Mouse (Mus musculus) forebrain, embryonic 13.5 days (tissue): Measurements from ENCODE around the gene Larp4b. TPM values are rescaled to one million over a fixed set of nuclear protein-coding genes. Genes with fewer than 3 reads are reported as not detected.

Experiments
- ATAC-seq: fragments of 200-750 bp; cut with Nextera tagmentation; 2 replicates; pipeline ENCODE4 v1.8.0; 2017
- H3K27ac ChIP-seq: fragments of 300-500 bp; sonication (generic); 2 replicates; pipeline ENCODE4 v1.5.1; 2015; ENCODE audit warnings: inconsistent platforms, mild to moderate bottlenecking, moderate library complexity
- H3K27me3 ChIP-seq: fragments of 300-500 bp; sonication (generic); 2 replicates; pipeline ENCODE4 v1.6.1; 2015; ENCODE audit warnings: mild to moderate bottlenecking, inconsistent platforms
- H3K36me3 ChIP-seq: fragments of 300-500 bp; sonication (generic); 2 replicates; pipeline ENCODE4 v1.6.1; 2015; ENCODE audit warnings: mild to moderate bottlenecking, inconsistent platforms; ENCODE audit not compliant: poor library complexity, severe bottlenecking
- H3K4me1 ChIP-seq: fragments of 300-500 bp; sonication (generic); 2 replicates; pipeline ENCODE4 v1.6.1; 2015; ENCODE audit warnings: inconsistent platforms
- H3K4me2 ChIP-seq: fragments of 300-500 bp; sonication (generic); 2 replicates; pipeline ENCODE4 v1.6.1; 2015; ENCODE audit warnings: inconsistent platforms, mild to moderate bottlenecking, moderate library complexity
- H3K4me3 ChIP-seq: fragments of 300-500 bp; sonication (generic); 2 replicates; pipeline ENCODE4 v1.5.1; 2015; ENCODE audit warnings: mild to moderate bottlenecking, inconsistent platforms
- H3K9ac ChIP-seq: fragments of 300-500 bp; sonication (generic); 2 replicates; pipeline ENCODE4 v1.6.1; 2015; ENCODE audit warnings: mild to moderate bottlenecking, inconsistent platforms
- H3K9me3 ChIP-seq: fragments of 300-500 bp; sonication (generic); replicated peaks from 2 replicates; pipeline ENCODE4 v1.6.1; 2016; ENCODE audit warnings: inconsistent platforms
- WGBS: fragments of 180-500 bp; shearing (Covaris S2); methylation state at CpG from one replicate; pipeline ENCODE4 v1.1.7; 2015; 5-methylcytosine and 5-hydroxymethylcytosine counted together
- polyA plus RNA-seq: library from polyadenylated mRNA; unstranded; fragments of >200 nt; fragmentation: Nextera tagmentation; extraction: Ambion mirVana; gene quantifications from 2 replicates; pipeline ENCODE4 v1.2.1, GENCODE M21; 2015

Larp4b gene
- polyA plus RNA-seq, 1 experiment from 2014 or later: 33.6 TPM

GRCm38 (mm10) chr13:9128707-9129314, 35.1 kb downstream of the Larp4b start:
- H3K4me1 ChIP-seq: no peaks in the 10 kb centered on the region
- no peak overlapping the region for H3K4me3 ChIP-seq
- H3K4me2 ChIP-seq: no peak overlapping the region
- H3K27ac ChIP-seq: no peak overlapping the region
- ATAC-seq: no peak
- H3K9ac ChIP-seq: no peak overlapping the region
- H3K9me3 ChIP-seq: no peaks in the 10 kb centered on the region
- H3K27me3 ChIP-seq: no peaks in the 10 kb centered on the region
- peaks cover 56% of the 10 kb centered on the region for H3K36me3 ChIP-seq
- 94% methylated on average over 6 of the region's 6 CpGs for WGBS

DNA sequence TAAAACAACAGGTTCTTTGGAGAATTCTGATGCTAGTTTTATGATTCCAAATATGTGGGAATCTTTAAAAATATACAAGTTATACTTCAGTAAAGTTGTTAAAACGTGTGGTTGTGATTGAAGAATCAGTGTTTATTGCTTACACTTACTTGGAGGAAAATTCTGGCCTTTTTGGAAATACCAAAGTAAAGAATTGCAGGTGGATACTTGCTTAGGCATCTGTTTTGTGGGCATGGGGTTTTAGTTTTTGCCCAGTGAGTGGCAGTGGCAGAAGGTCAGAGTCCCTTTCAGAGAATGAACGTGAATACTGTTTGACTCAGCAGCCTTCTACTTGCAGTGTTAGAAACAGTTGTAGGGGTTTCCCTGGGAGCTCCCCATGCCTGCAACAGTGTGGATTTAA, 40.7 kb downstream of the Larp4b start:
- H3K27ac ChIP-seq: no peak overlapping the region
- no peak overlapping the region for H3K4me2 ChIP-seq
- ATAC-seq: no peak
- WGBS: 81% methylated on average over 2 of the region's 2 CpGs
- no peak overlapping the region for H3K4me3 ChIP-seq
- H3K9ac ChIP-seq: no peak overlapping the region
- H3K27me3 ChIP-seq: no peaks in the 10 kb centered on the region
- H3K36me3 ChIP-seq: peaks cover 40% of the 10 kb centered on the region
- H3K4me1 ChIP-seq: no peaks in the 10 kb centered on the region
- no peaks in the 10 kb centered on the region for H3K9me3 ChIP-seq

- no peaks in the 10 kb centered on the region for H3K9me3 ChIP-seq
- peaks cover 41% of the 10 kb centered on the region for H3K36me3 ChIP-seq
- no peak overlapping the region for H3K4me2 ChIP-seq
- no peaks in the 10 kb centered on the region for H3K4me1 ChIP-seq
- ATAC-seq: no peak
- no peak overlapping the region for H3K9ac ChIP-seq
- 91% methylated on average over 6 of the region's 6 CpGs for WGBS
- no peak overlapping the region for H3K4me3 ChIP-seq
- no peak overlapping the region for H3K27ac ChIP-seq
- H3K27me3 ChIP-seq: no peaks in the 10 kb centered on the region
Observed at GRCm38 (mm10) chr13:9136088-9136487, 42.4 kb downstream of the Larp4b start.

DNA sequence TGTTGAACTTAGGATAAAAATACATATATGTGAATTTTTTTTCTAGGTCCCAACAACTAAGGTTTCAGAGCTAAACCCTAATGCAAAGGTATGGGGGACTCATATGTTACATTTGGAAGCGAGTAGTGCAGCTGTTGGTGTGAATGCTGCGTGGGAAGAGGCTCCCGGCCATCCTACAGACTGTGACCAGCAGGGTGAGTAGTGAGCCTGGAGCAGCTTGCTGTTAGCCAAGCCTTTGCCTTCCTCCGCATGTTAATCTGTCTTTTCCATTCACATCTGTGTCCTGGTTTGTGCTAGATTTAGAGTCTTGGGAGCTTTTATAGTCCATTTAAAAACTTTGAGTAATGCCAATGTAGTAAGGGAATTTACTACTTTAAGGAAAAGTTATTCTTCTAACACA, 43.1 kb downstream of the Larp4b start:
- H3K4me1 ChIP-seq: no peaks in the 10 kb centered on the region; the same call in 1 of the 2 replicates

DNA sequence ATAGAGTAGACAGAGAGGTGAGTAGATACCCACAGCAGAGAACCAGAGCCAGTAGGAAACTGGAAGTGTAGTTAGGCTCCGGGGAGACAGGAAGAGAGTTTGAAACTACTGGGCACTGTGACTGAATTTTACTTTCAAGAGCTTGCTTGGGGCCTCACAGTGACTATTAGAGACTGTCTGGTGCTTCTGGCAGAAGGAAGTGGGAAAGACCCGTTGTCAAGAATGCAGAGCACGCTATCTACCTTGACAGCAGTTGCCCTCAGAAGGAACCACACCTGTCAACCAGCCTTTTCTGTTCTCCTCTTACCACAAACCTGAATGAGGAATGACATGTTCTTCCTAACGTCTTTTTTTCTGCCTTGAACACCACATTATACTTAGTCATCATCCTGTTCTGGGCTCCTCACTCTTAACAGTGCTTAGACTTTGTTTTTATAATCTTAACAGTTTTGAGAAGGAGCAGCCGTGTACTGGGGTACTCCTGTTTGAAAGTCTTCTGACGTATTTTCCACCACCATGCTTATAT, 45.8 kb downstream of the Larp4b start:
- no peak overlapping the region for H3K9ac ChIP-seq
- H3K36me3 ChIP-seq: peaks cover 69% of the 10 kb centered on the region
- no peaks in the 10 kb centered on the region for H3K27me3 ChIP-seq
- no peak overlapping the region for H3K27ac ChIP-seq
- no peak for ATAC-seq
- peaks cover 7% of the 10 kb centered on the region for H3K4me1 ChIP-seq
- no peak overlapping the region for H3K4me3 ChIP-seq
- H3K4me2 ChIP-seq: no peak overlapping the region
- WGBS: 85% methylated on average over 6 of the region's 6 CpGs
- H3K9me3 ChIP-seq: no peaks in the 10 kb centered on the region

More for the DNA sequence above, 43.1 kb downstream of the Larp4b start:
- H3K9me3 ChIP-seq: no peaks in the 10 kb centered on the region
- no peak overlapping the region for H3K4me2 ChIP-seq
- H3K4me3 ChIP-seq: no peak overlapping the region
- no peak for ATAC-seq
- 61% methylated on average over 4 of the region's 4 CpGs for WGBS
- H3K27ac ChIP-seq: no peak overlapping the region
- H3K36me3 ChIP-seq: peaks cover 47% of the 10 kb centered on the region
- no peaks in the 10 kb centered on the region for H3K27me3 ChIP-seq
- no peak overlapping the region for H3K9ac ChIP-seq

GRCm38 (mm10) chr13:9140204-9140603, 46.5 kb downstream of the Larp4b start:
- 76% methylated on average over 10 of the region's 10 CpGs for WGBS
- ATAC-seq: no peak
- no peak overlapping the region for H3K4me2 ChIP-seq
- no peaks in the 10 kb centered on the region for H3K9me3 ChIP-seq
- H3K36me3 ChIP-seq: peaks cover 70% of the 10 kb centered on the region
- no peak overlapping the region for H3K4me3 ChIP-seq
- H3K27ac ChIP-seq: no peak overlapping the region
- H3K4me1 ChIP-seq: peaks cover 7% of the 10 kb centered on the region
- no peak overlapping the region for H3K9ac ChIP-seq
- no peaks in the 10 kb centered on the region for H3K27me3 ChIP-seq

DNA sequence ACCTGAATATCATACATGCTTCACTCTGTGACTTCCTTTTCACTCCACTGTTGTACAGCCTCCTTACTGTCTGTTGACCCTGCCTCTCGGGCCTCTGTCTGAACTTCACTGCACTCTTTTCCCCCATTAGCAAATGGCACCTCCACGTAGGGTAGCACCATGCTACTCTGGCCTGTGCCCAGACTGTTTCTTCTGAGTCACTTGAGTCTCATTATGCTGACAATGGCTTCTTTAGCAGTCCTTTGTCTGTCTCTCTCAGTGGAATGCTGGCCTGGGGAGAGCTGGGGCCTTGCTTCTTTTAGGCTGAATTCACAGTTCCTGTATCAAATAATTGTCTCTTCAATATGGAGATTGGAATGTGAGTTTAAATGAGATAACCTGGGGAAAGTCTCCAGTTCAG, 48.7 kb downstream of the Larp4b start:
- Histone ChIP-seq H3K36me3 (peaks cover 82% of the 10 kb centered on the region), H3K4me1 (peaks cover 7% of the 10 kb centered on the region), H3K9me3 (no peaks in the 10 kb centered on the region), H3K4me3 (no peak overlapping the region), H3K27me3 (no peaks in the 10 kb centered on the region), H3K4me2 (no peak overlapping the region), H3K27ac (no peak overlapping the region), H3K9ac (no peak overlapping the region)
- ATAC-seq: peak; percentile 41; the same call in 1 of the 2 replicates
- WGBS: 5% methylated on average over 2 of the region's 2 CpGs

DNA sequence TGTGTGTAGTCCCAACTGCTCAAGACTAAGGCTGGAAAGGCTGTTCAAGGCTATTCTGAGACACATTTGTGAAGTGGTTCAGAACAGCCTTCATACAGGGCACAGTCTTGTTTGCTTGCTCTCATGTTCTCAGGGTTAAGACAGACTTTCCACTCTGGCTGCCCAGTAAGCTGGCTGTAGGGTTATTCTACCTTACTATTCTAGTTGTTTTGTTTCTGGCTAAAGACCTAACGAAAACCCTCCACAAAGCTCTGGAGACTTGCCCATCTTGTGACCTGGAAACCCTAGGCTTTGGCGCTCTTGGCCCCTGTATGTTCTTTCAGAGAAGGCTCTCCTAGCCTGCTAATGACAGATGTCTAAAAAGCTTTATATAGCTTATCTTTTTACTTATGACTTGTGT, 55.1 kb downstream of the Larp4b start:
- WGBS: 69% methylated on average over 2 of the region's 2 CpGs
- ATAC-seq: no peak

GRCm38 (mm10) chr13:9149473-9150217, 56.0 kb downstream of the Larp4b start:
- H3K4me1 ChIP-seq: 0 out of 2 replicates have a peak, but pooled peaks cover 2% of the 10 kb centered on the region
- H3K36me3 ChIP-seq: peaks cover 58% of the 10 kb centered on the region
- H3K27me3 ChIP-seq: no peaks in the 10 kb centered on the region
- no peaks in the 10 kb centered on the region for H3K9me3 ChIP-seq
- H3K9ac ChIP-seq: no peak overlapping the region
- WGBS: 34% methylated on average over 7 of the region's 7 CpGs
- H3K4me2 ChIP-seq: no peak overlapping the region
- no peak overlapping the region for H3K27ac ChIP-seq
- H3K4me3 ChIP-seq: no peak overlapping the region
- no peak for ATAC-seq

More for the DNA sequence above, 55.1 kb downstream of the Larp4b start:
- H3K27ac ChIP-seq: no peak overlapping the region
- no peak overlapping the region for H3K9ac ChIP-seq
- H3K9me3 ChIP-seq: no peaks in the 10 kb centered on the region
- H3K4me2 ChIP-seq: no peak overlapping the region
- H3K27me3 ChIP-seq: no peaks in the 10 kb centered on the region
- H3K4me3 ChIP-seq: no peak overlapping the region
- H3K4me1 ChIP-seq: 0 out of 2 replicates have a peak, but pooled peaks cover 2% of the 10 kb centered on the region
- H3K36me3 ChIP-seq: peaks cover 58% of the 10 kb centered on the region

GRCm38 (mm10) chr13:9151100-9151499, 57.4 kb downstream of the Larp4b start:
- no peak overlapping the region for H3K27ac ChIP-seq
- 94% methylated on average over 6 of the region's 6 CpGs for WGBS
- H3K27me3 ChIP-seq: no peaks in the 10 kb centered on the region
- ATAC-seq: no peak
- H3K4me1 ChIP-seq: 0 out of 2 replicates have a peak, but pooled peaks cover 2% of the 10 kb centered on the region
- H3K4me2 ChIP-seq: no peak overlapping the region
- no peak overlapping the region for H3K4me3 ChIP-seq
- H3K9ac ChIP-seq: no peak overlapping the region
- H3K36me3 ChIP-seq: peaks cover 63% of the 10 kb centered on the region
- no peaks in the 10 kb centered on the region for H3K9me3 ChIP-seq

DNA sequence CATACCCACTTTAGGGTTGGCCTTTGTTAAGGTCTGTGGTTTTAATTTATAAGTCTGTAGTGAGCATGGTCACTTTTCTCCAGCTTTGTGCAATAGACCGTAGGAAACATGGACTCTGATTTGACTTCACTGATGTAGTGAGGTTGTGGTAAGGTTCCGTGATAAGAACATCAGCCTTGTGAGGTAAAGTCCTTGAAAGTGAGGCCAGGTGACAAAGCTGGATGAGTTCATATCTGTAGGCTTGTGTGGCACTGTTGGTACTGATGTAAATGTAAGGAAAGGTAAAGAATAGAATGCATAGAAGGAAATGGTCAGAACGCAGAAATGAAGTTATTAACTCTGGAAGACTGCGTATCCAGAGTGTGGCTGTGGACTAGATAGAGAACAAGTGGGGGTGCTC, 57.9 kb downstream of the Larp4b start:
- no peak for ATAC-seq
- Histone ChIP-seq H3K27me3 (no peaks in the 10 kb centered on the region), H3K9ac (no peak overlapping the region), H3K27ac (no peak overlapping the region), H3K4me1 (0 out of 2 replicates have a peak, but pooled peaks cover 2% of the 10 kb centered on the region), H3K4me3 (no peak overlapping the region), H3K36me3 (peaks cover 63% of the 10 kb centered on the region), H3K9me3 (no peaks in the 10 kb centered on the region), H3K4me2 (no peak overlapping the region)
- WGBS: 98% methylated on average over 4 of the region's 4 CpGs

DNA sequence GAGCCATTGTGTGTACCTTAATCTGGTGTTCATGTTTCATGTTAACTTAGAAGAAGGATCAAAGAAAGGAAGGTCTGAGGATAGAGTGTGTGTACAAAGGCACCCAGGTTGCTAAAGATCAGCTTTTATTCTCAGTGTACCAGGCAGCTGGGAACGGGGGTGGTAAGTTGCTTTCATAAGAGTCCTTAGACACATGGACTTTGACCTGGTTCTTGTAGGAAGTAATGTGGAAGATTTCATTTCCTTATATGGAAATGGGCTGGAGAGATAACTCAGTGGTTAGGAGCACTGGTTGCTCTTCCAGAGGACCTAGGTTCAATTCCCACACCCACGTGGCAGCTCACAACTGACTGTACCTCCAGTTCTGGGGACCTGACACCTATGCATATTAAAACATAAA, 58.6 kb downstream of the Larp4b start:
- ATAC-seq: no peak
- Histone ChIP-seq H3K27me3 (no peaks in the 10 kb centered on the region), H3K9me3 (no peaks in the 10 kb centered on the region), H3K4me2 (no peak overlapping the region), H3K9ac (no peak overlapping the region), H3K4me3 (no peak overlapping the region), H3K4me1 (0 out of 2 replicates have a peak, but pooled peaks cover 2% of the 10 kb centered on the region), H3K27ac (no peak overlapping the region), H3K36me3 (peaks cover 60% of the 10 kb centered on the region)
- 92% methylated on average over 2 of the region's 2 CpGs for WGBS
